Mouse (Mus musculus) heart, postnatal 25 days (tissue): ENCODE measurements around the gene 9530053A07Rik. TPM values are rescaled to one million over a fixed set of nuclear protein-coding genes. Genes with fewer than 3 reads are reported as not detected.

Experiments
- DNase-seq: peaks from one replicate; pipeline ENCODE4 v3.0.0; 2022; ENCODE audit warnings: low spot score
- intact Hi-C: fragments of 180-260 bp; cut with DNase I; formaldehyde crosslinking; loops from one replicate; pipeline ENCODE4 v1.15.1; 2025
- total RNA-seq, 2 experiments: library from RNA; stranded (reverse); gene quantifications; 2 replicates each; pipeline ENCODE4 v1.2.3; 2021

The 9530053A07Rik gene
- total RNA-seq, 2 experiments from 2014 or later, result not detected

- intact Hi-C loops, result no loop called here
- DNase-seq, result peak; percentile 34
Observed at GRCm38 (mm10) chr7:28208988-28209508, 79.8 kb downstream of the 9530053A07Rik start.

GRCm38 (mm10) chr7:28210731-28211130 is 81.5 kb downstream of the 9530053A07Rik start:
- intact Hi-C loops, result loop anchor here (5.0 kb wide), 1 partner anchor 87 kb away; no protein-coding TSS in a partner anchor
- DNase-seq, result no peak

GRCm38 (mm10) chr7:28214142-28214541 is 84.9 kb downstream of the 9530053A07Rik start:
- DNase-seq, result no peak
- intact Hi-C loops, result loop anchor here (5.0 kb wide), 1 partner anchor 83 kb away; no protein-coding TSS in a partner anchor

Other genes with a start within 250 kb of the 9530053A07Rik start
- gene Zfp974, start 200.0 kb upstream of the 9530053A07Rik start, total RNA-seq, result 1 to 10 TPM; 6.2 to 6.6 TPM
- gene Zfp780b, start 150.3 kb upstream of the 9530053A07Rik start, total RNA-seq, result 1 to 10 TPM; 7.3 to 8.7 TPM
- gene Zfp850, start 115.4 kb upstream of the 9530053A07Rik start, total RNA-seq, result under 1 TPM; 0.75 to 0.94 TPM
- gene Psmc4, start 79.4 kb upstream of the 9530053A07Rik start, total RNA-seq, result 10 to 100 TPM; 86.9 to 94.6 TPM
- not detected for gene Fcgbp, start 58.2 kb upstream of the 9530053A07Rik start, total RNA-seq
- 10 to 100 TPM; 32.2 to 35.3 TPM for gene Fbl, start 40.2 kb downstream of the 9530053A07Rik start, total RNA-seq
- 10 to 100 TPM; 30.5 to 32.0 TPM for gene Dyrk1b, start 50.0 kb downstream of the 9530053A07Rik start, total RNA-seq
- gene Eid2, start 138.4 kb downstream of the 9530053A07Rik start, total RNA-seq, result 10 to 100 TPM; 11.9 to 12.1 TPM
- gene Eid2b, start 148.3 kb downstream of the 9530053A07Rik start, total RNA-seq, result 10 to 100 TPM; 10.1 to 10.2 TPM
- gene Selenov, start 161.7 kb downstream of the 9530053A07Rik start, total RNA-seq, result not detected
- not detected for gene Dll3, start 172.8 kb downstream of the 9530053A07Rik start, total RNA-seq
- 10 to 100 TPM; 60.5 to 61.7 TPM for gene Timm50, start 182.6 kb downstream of the 9530053A07Rik start, total RNA-seq
- 10 to 100 TPM; 52.8 to 52.9 TPM for gene Supt5, start 209.3 kb downstream of the 9530053A07Rik start, total RNA-seq
- 100 to 1,000 TPM; 489 to 520 TPM for gene Rps16, start 221.2 kb downstream of the 9530053A07Rik start, total RNA-seq
- gene Plekhg2, start 243.1 kb downstream of the 9530053A07Rik start, total RNA-seq, result 10 to 100 TPM; 13.1 to 20.4 TPM